ENCODE assay signal across 8 mouse cellular contexts in the genomic region with DNA sequence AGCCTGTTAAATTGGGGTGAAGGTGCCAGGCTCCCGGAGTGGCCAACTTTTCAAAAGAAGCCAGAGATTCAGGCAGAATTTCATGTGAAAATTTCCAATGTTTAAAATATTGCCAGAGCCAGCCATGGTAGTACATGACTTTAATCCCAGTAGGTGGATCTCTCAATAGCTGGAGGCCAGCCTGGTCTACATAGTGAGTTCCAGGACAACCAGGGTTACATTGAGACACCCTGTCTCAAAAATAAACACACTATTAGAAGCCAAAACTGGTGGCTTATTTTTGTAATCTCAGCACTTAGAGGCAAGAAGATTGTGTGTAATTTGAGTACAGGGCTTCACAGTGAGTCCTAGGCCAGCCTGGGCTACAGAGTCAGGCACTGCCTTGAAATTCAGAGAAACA. TPM values are rescaled to one million over a fixed set of nuclear protein-coding genes. Genes with fewer than 3 reads are reported as not detected.
DNase-seq lines count a peak whose midpoint lies in the region; ATAC-seq and TF ChIP-seq lines count a peak whose summit lies in the region.

No protein-coding gene starts in this region.

- no peak for ATAC-seq in liver, postnatal 0 days

- no peak for TF ChIP-seq CTCF in cerebellum, adult 2 months (IDR thresholded peaks at IDR 0.05; ENCODE audit: borderline replicate concordance, insufficient read depth, low read depth, low read length)
- no peak for TF ChIP-seq CTCF in liver, adult 2 months (IDR thresholded peaks at IDR 0.05; ENCODE audit: low read depth, low read length)
- TF ChIP-seq CTCF in liver, postnatal 0 days (IDR thresholded peaks at IDR 0.05; ENCODE audit: low read depth), result no peak
- no peak for TF ChIP-seq CTCF in embryonic fibroblast, embryonic 13.5 days (IDR thresholded peaks at IDR 0.05; ENCODE audit: borderline replicate concordance, insufficient read depth, low read length)

- no peak overlapping the region for H3K4me2 ChIP-seq in liver, postnatal 0 days (ENCODE audit: low read depth, low read length)

- no peaks in the 10 kb centered on the region for H3K36me3 ChIP-seq in liver, adult 2 months (ENCODE audit: control insufficient read depth, insufficient read depth, low read length)
- H3K36me3 ChIP-seq in liver, postnatal 0 days (replicated peaks; ENCODE audit: insufficient read depth, low read length), result no peaks in the 10 kb centered on the region
- no peaks in the 10 kb centered on the region for H3K36me3 ChIP-seq in limb, embryonic 10.5 days

- H3K9ac ChIP-seq in liver, adult 2 months (ENCODE audit: low read depth, low read length), result no peak overlapping the region
- no peak overlapping the region for H3K9ac ChIP-seq in liver, postnatal 0 days (replicated peaks)

- TF ChIP-seq EP300 in liver, postnatal 0 days (IDR thresholded peaks at IDR 0.05; ENCODE audit: low read depth), result no peak

- no peak for TF ChIP-seq POLR2A in cerebellum, adult 2 months (IDR thresholded peaks at IDR 0.05; ENCODE audit: borderline replicate concordance, insufficient read depth, low read length)
- TF ChIP-seq POLR2A in liver, adult 2 months (IDR thresholded peaks at IDR 0.05; ENCODE audit: extremely low read depth, insufficient read depth, low read length), result no peak
- no peak for TF ChIP-seq POLR2A in embryonic fibroblast, embryonic 13.5 days (IDR thresholded peaks at IDR 0.05; ENCODE audit: low read depth, low read length)

- peaks cover 22% of the 10 kb centered on the region for H3K4me1 ChIP-seq in cerebellum, adult 2 months (ENCODE audit: control insufficient read depth, insufficient read depth, low read length)
- H3K4me1 ChIP-seq in liver, adult 2 months (ENCODE audit: control insufficient read depth, insufficient read depth, low read length), result peaks cover 40% of the 10 kb centered on the region
- H3K4me1 ChIP-seq in liver, postnatal 0 days (ENCODE audit: insufficient read depth), result peaks cover 62% of the 10 kb centered on the region
- H3K4me1 ChIP-seq in embryonic fibroblast, embryonic 13.5 days (ENCODE audit: control insufficient read depth, insufficient read depth, low read length), result peaks cover 18% of the 10 kb centered on the region
- peaks cover 87% of the 10 kb centered on the region for H3K4me1 ChIP-seq in limb, embryonic 10.5 days

- no peak for DNase-seq in cerebellum, adult 2 months
- no peak for DNase-seq in cerebellum, adult 9-11 months
- DNase-seq in liver, adult 2 months (ENCODE audit: extremely low read depth, low read depth, low spot score), result peak; percentile 82
- no peak for DNase-seq in liver, postnatal 0 days
- DNase-seq in limb, embryonic 10.5 days (ENCODE audit: low spot score), result no peak
- DNase-seq in layer of hippocampus, adult 9-11 months, result no peak
- DNase-seq in layer of hippocampus, adult 8-10 months (ENCODE audit: low spot score in 2 of 2), result no peak

- H3K27me3 ChIP-seq in cerebellum, adult 2 months (ENCODE audit: control insufficient read depth, insufficient read depth, low read length), result no peaks in the 10 kb centered on the region
- H3K27me3 ChIP-seq in liver, adult 2 months (ENCODE audit: control insufficient read depth, insufficient read depth, low read length), result no peaks in the 10 kb centered on the region
- H3K27me3 ChIP-seq in liver, postnatal 0 days (ENCODE audit: insufficient read depth, low read length), result no peaks in the 10 kb centered on the region
- H3K27me3 ChIP-seq in limb, embryonic 10.5 days (ENCODE audit: low read depth, poor library complexity, severe bottlenecking), result peaks cover 97% of the 10 kb centered on the region

- no peaks in the 10 kb centered on the region for H3K9me3 ChIP-seq in liver, postnatal 0 days (ENCODE audit: low read length)
- H3K9me3 ChIP-seq in limb, embryonic 10.5 days (replicated peaks), result no peaks in the 10 kb centered on the region

- WGBS in cerebellum, adult 2 months, result 37% methylated on average over 1 of the region's 1 CpGs
- 39% methylated on average over 1 of the region's 1 CpGs for WGBS in liver, adult 2 months
- 96% methylated on average over 1 of the region's 1 CpGs for WGBS in liver, postnatal 0 days (ENCODE audit: insufficient replicate concordance)
- 90% methylated on average over 1 of the region's 1 CpGs for WGBS in limb, embryonic 10.5 days

- H3K27ac ChIP-seq in cerebellum, adult 2 months (ENCODE audit: insufficient read depth, low read length), result peak overlapping the region; percentile 60; the same call in 1 of the 2 replicates
- peak overlapping the region; percentile 50 for H3K27ac ChIP-seq in liver, adult 2 months (replicated peaks; ENCODE audit: insufficient read depth, low read depth, low read length)
- no peak overlapping the region for H3K27ac ChIP-seq in liver, postnatal 0 days (ENCODE audit: low read depth)
- peak overlapping the region; percentile 21; the same call in 1 of the 2 replicates for H3K27ac ChIP-seq in embryonic fibroblast, embryonic 13.5 days (ENCODE audit: insufficient read depth, low read length)
- H3K27ac ChIP-seq in limb, embryonic 10.5 days, result peak overlapping the region; percentile 59; the same call in 1 of the 2 replicates

- no peak overlapping the region for H3K4me3 ChIP-seq in cerebellum, adult 2 months (replicated peaks; ENCODE audit: insufficient read depth, low read depth, low read length)
- no peak overlapping the region for H3K4me3 ChIP-seq in liver, adult 2 months (ENCODE audit: insufficient read depth, low read depth, low read length)
- no peak overlapping the region for H3K4me3 ChIP-seq in liver, postnatal 0 days (ENCODE audit: low read depth, low read length)
- no peak overlapping the region for H3K4me3 ChIP-seq in embryonic fibroblast, embryonic 13.5 days (ENCODE audit: insufficient read depth, low read length)
- H3K4me3 ChIP-seq in limb, embryonic 10.5 days, result no peak overlapping the region

- H3K79me2 ChIP-seq in liver, adult 2 months (ENCODE audit: control insufficient read depth, insufficient read depth, low read length), result peaks cover 3% of the 10 kb centered on the region; the same call in 1 of the 2 replicates

RNA-seq across cellular contexts. Expression of a gene that starts 8.7 kb away (rescaled TPM):
- 1.7 TPM in 2 replicates for polyA plus RNA-seq in cerebellum, adult 2 months (2012; rRNA removed)
- total RNA-seq in liver, adult 2 months (2014; rRNA removed), result 0.18 and 0.47 TPM in 2 replicates
- polyA plus RNA-seq in liver, adult 2 months (2012; rRNA removed), result 0.71 and 1.3 TPM in 2 replicates
- polyA plus RNA-seq in liver, postnatal 0 days (2015; fragmentation: Nextera tagmentation; extraction: Ambion mirVana), result 24.6 and 25.7 TPM in 2 replicates
- not detected in 2 replicates for polyA plus RNA-seq in embryonic fibroblast, embryonic 13.5 days (2011; ENCODE audit: insufficient read length, low read depth, missing spikeins)
- 4.6 and 4.7 TPM in 2 replicates for polyA plus RNA-seq in limb, embryonic 10.5 days (2016; fragmentation: Nextera tagmentation; extraction: Ambion mirVana)
- 1 to 10 TPM; 2.6 to 7.2 (median 4.8) TPM for total RNA-seq in layer of hippocampus, adult 8-10 months (2022)

RNA-seq across cellular contexts. Expression of a gene that starts 12.9 kb away (rescaled TPM):
- 0.27 and 0.33 TPM in 2 replicates for polyA plus RNA-seq in cerebellum, adult 2 months (2012; rRNA removed)
- not detected in 2 replicates for total RNA-seq in liver, adult 2 months (2014; rRNA removed)
- polyA plus RNA-seq in liver, adult 2 months (2012; rRNA removed), result 0.19 TPM in 1 of 2 replicates, not detected in the other
- 4.8 and 6.3 TPM in 2 replicates for polyA plus RNA-seq in liver, postnatal 0 days (2015; fragmentation: Nextera tagmentation; extraction: Ambion mirVana)
- 0.74 TPM in 1 of 2 replicates, not detected in the other for polyA plus RNA-seq in embryonic fibroblast, embryonic 13.5 days (2011; ENCODE audit: insufficient read length, low read depth, missing spikeins)
- 3.7 and 8.1 TPM in 2 replicates for polyA plus RNA-seq in limb, embryonic 10.5 days (2016; fragmentation: Nextera tagmentation; extraction: Ambion mirVana)
- not detected for total RNA-seq in layer of hippocampus, adult 8-10 months (2022)

RNA-seq across cellular contexts. Expression of a gene that starts 22.3 kb away (rescaled TPM):
- 91.0 and 93.9 TPM in 2 replicates for polyA plus RNA-seq in cerebellum, adult 2 months (2012; rRNA removed)
- 5.3 and 8.0 TPM in 2 replicates for total RNA-seq in liver, adult 2 months (2014; rRNA removed)
- polyA plus RNA-seq in liver, adult 2 months (2012; rRNA removed), result 31.0 and 32.6 TPM in 2 replicates
- 3.3 and 3.6 TPM in 2 replicates for polyA plus RNA-seq in liver, postnatal 0 days (2015; fragmentation: Nextera tagmentation; extraction: Ambion mirVana)
- polyA plus RNA-seq in embryonic fibroblast, embryonic 13.5 days (2011; ENCODE audit: insufficient read length, low read depth, missing spikeins), result 47.2 and 54.9 TPM in 2 replicates
- polyA plus RNA-seq in limb, embryonic 10.5 days (2016; fragmentation: Nextera tagmentation; extraction: Ambion mirVana), result 31.7 and 32.0 TPM in 2 replicates
- 10 to 100 TPM; 86.2 to 91.2 (median 87.6) TPM for total RNA-seq in layer of hippocampus, adult 8-10 months (2022)

RNA-seq across cellular contexts. Expression of a gene that starts 23.8 kb away (rescaled TPM):
- 144 and 148 TPM in 2 replicates for polyA plus RNA-seq in cerebellum, adult 2 months (2012; rRNA removed)
- 20.7 and 27.3 TPM in 2 replicates for total RNA-seq in liver, adult 2 months (2014; rRNA removed)
- 44.6 and 58.6 TPM in 2 replicates for polyA plus RNA-seq in liver, adult 2 months (2012; rRNA removed)
- polyA plus RNA-seq in liver, postnatal 0 days (2015; fragmentation: Nextera tagmentation; extraction: Ambion mirVana), result 21.3 TPM in 2 replicates
- 80.2 and 86.7 TPM in 2 replicates for polyA plus RNA-seq in embryonic fibroblast, embryonic 13.5 days (2011; ENCODE audit: insufficient read length, low read depth, missing spikeins)
- 71.7 and 79.3 TPM in 2 replicates for polyA plus RNA-seq in limb, embryonic 10.5 days (2016; fragmentation: Nextera tagmentation; extraction: Ambion mirVana)
- total RNA-seq in layer of hippocampus, adult 8-10 months (2022), result 100 to 1,000 TPM in 2 of 4 experiments, 10 to 100 TPM in 2; 91.6 to 133 (median 103) TPM

RNA-seq across cellular contexts. Expression of a gene that starts 47.3 kb away (rescaled TPM):
- polyA plus RNA-seq in cerebellum, adult 2 months (2012; rRNA removed), result 13.9 and 15.1 TPM in 2 replicates
- total RNA-seq in liver, adult 2 months (2014; rRNA removed), result 13.1 and 15.6 TPM in 2 replicates
- polyA plus RNA-seq in liver, adult 2 months (2012; rRNA removed), result 12.0 and 12.6 TPM in 2 replicates
- polyA plus RNA-seq in liver, postnatal 0 days (2015; fragmentation: Nextera tagmentation; extraction: Ambion mirVana), result 32.3 and 32.9 TPM in 2 replicates
- polyA plus RNA-seq in embryonic fibroblast, embryonic 13.5 days (2011; ENCODE audit: insufficient read length, low read depth, missing spikeins), result 38.2 and 38.6 TPM in 2 replicates
- 199 and 229 TPM in 2 replicates for polyA plus RNA-seq in limb, embryonic 10.5 days (2016; fragmentation: Nextera tagmentation; extraction: Ambion mirVana)
- total RNA-seq in layer of hippocampus, adult 8-10 months (2022), result 10 to 100 TPM in 1 of 4 experiments, 1 to 10 TPM in 3; 7.0 to 10.2 (median 9.3) TPM
